Mouse (Mus musculus) brain, embryonic 14.5 days (tissue): ENCODE results near the gene Msl1.
"Not testable (repeated sequence)": the region's sequence is repeated elsewhere in the genome, so short reads cannot be mapped to it uniquely, and the experiment has no call there.

Source experiments
- CTCF ChIP-seq: fragments of 200-500 bp; IDR thresholded peaks from 2 replicates; pipeline ENCODE4 v1.5.1; 2012; ENCODE audit warnings: inconsistent platforms, mild to moderate bottlenecking, moderate library complexity, borderline replicate concordance; ENCODE audit not compliant: insufficient read depth, insufficient read length; ENCODE audit errors: extremely low read depth
- POLR2A ChIP-seq: fragments of 200-500 bp; IDR thresholded peaks from 2 replicates; pipeline ENCODE4 v1.6.1; 2012; ENCODE audit warnings: mild to moderate bottlenecking, inconsistent platforms, borderline replicate concordance; ENCODE audit not compliant: poor library complexity, insufficient read depth, insufficient read length, severe bottlenecking; ENCODE audit errors: extremely low read depth

DNA sequence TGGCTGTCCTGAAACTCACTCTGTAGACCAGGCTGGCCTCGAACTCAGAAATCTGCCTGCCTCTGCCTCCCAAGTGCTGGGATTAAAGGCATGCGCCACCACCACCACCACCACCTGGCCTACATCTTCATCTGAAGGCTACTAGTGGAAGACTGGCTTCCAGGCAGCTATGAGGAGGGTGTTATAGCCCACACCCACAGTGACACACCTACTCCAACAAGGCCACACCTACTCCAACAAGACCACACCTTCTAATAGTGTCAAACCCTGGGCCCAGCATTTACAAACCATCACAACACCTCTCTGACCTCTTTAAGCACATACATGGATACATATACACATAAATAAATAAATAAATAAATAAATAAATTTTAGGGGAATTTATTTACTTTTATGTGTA is 30.8 kb downstream of the Msl1 start:
- not testable (repeated sequence) for TF ChIP-seq CTCF, POLR2A
